Mouse (Mus musculus) stomach, embryonic 14.5 days (tissue): ENCODE measurements around the gene Lbp. TPM values are rescaled to one million over a fixed set of nuclear protein-coding genes. Genes with fewer than 3 reads are reported as not detected.
A peak's percentile ranks its signal among the peaks of the same experiment; 100 is the strongest.

Source experiments
- ATAC-seq: fragments of 200-750 bp; cut with Nextera tagmentation; 2 replicates; pipeline ENCODE4 v1.8.0; 2017; ENCODE audit warnings: low read depth, moderate TSS enrichment; ENCODE audit not compliant: insufficient number of reproducible peaks, insufficient read depth, low FRiP score
- H3K27ac ChIP-seq: fragments of 300-500 bp; sonication (generic); 2 replicates; pipeline ENCODE4 v1.5.1; 2014; ENCODE audit warnings: mild to moderate bottlenecking, low read length, moderate library complexity, mixed read lengths
- H3K27me3 ChIP-seq: fragments of 300-500 bp; sonication (generic); 2 replicates; pipeline ENCODE4 v1.6.1; 2014; ENCODE audit warnings: low read length, control low read depth, mixed read lengths; ENCODE audit not compliant: control insufficient read depth, insufficient read depth
- H3K36me3 ChIP-seq: fragments of 300-500 bp; sonication (generic); 2 replicates; pipeline ENCODE4 v1.6.1; 2014; ENCODE audit warnings: mild to moderate bottlenecking, control low read depth, low read length, moderate library complexity, mixed read lengths; ENCODE audit not compliant: control insufficient read depth, insufficient read depth
- H3K4me1 ChIP-seq: fragments of 300-500 bp; sonication (generic); 2 replicates; pipeline ENCODE4 v1.6.1; 2014; ENCODE audit warnings: low read length, control low read depth, mixed read lengths; ENCODE audit not compliant: control insufficient read depth, insufficient read depth
- H3K4me2 ChIP-seq: fragments of 300-500 bp; sonication (generic); replicated peaks from 2 replicates; pipeline ENCODE4 v1.6.1; 2014; ENCODE audit warnings: low read depth, low read length, control low read depth
- H3K4me3 ChIP-seq: fragments of 300-500 bp; sonication (generic); 2 replicates; pipeline ENCODE4 v1.5.1; 2014; ENCODE audit warnings: low read depth, low read length, control low read depth
- H3K9ac ChIP-seq: fragments of 300-500 bp; sonication (generic); replicated peaks from 2 replicates; pipeline ENCODE4 v1.6.1; 2014; ENCODE audit warnings: low read depth, mild to moderate bottlenecking, control low read depth, low read length, moderate library complexity, mixed read lengths
- H3K9me3 ChIP-seq: fragments of 300-500 bp; sonication (generic); 2 replicates; pipeline ENCODE4 v1.6.1; 2016; ENCODE audit warnings: low read depth, low read length, control low read depth; ENCODE audit not compliant: control insufficient read depth
- WGBS: fragments of 180-500 bp; shearing (Covaris S2); extraction: QIAGEN DNeasy Blood & Tissue Kit; methylation state at CpG from one replicate; pipeline ENCODE4 v1.1.7; 2014; 5-methylcytosine and 5-hydroxymethylcytosine counted together
- polyA plus RNA-seq: library from polyadenylated mRNA; unstranded; fragments of >200 nt; fragmentation: Nextera tagmentation; extraction: Ambion mirVana; gene quantifications from 2 replicates; pipeline ENCODE4 v1.2.1, GENCODE M21; 2014

The Lbp gene
- polyA plus RNA-seq, 1 experiment from 2014 or later: 3.5 TPM

GRCm38 (mm10) chr2:158343495-158343894 lies 37.2 kb downstream of the Lbp start:
- H3K27me3 ChIP-seq: no peaks in the 10 kb centered on the region
- no peaks in the 10 kb centered on the region for H3K36me3 ChIP-seq
- no peak overlapping the region for H3K9ac ChIP-seq
- H3K4me2 ChIP-seq: no peak overlapping the region
- H3K4me1 ChIP-seq: no peaks in the 10 kb centered on the region
- 79% methylated on average over 5 of the region's 5 CpGs for WGBS
- no peak overlapping the region for H3K4me3 ChIP-seq
- no peaks in the 10 kb centered on the region for H3K9me3 ChIP-seq
- no peak for ATAC-seq
- H3K27ac ChIP-seq: no peak overlapping the region

GRCm38 (mm10) chr2:158346467-158346866 lies 40.2 kb downstream of the Lbp start:
- Histone ChIP-seq H3K4me3 (no peak overlapping the region), H3K9me3 (no peaks in the 10 kb centered on the region), H3K4me2 (no peak overlapping the region), H3K27ac (no peak overlapping the region), H3K4me1 (no peaks in the 10 kb centered on the region), H3K36me3 (no peaks in the 10 kb centered on the region), H3K27me3 (no peaks in the 10 kb centered on the region), H3K9ac (no peak overlapping the region)
- no peak for ATAC-seq
- WGBS: 70% methylated on average over 6 of the region's 6 CpGs

- Histone ChIP-seq H3K27ac (no peak overlapping the region), H3K36me3 (no peaks in the 10 kb centered on the region), H3K9ac (no peak overlapping the region), H3K4me3 (no peak overlapping the region), H3K27me3 (no peaks in the 10 kb centered on the region), H3K4me2 (no peak overlapping the region), H3K9me3 (no peaks in the 10 kb centered on the region), H3K4me1 (no peaks in the 10 kb centered on the region)
- WGBS: under 1% methylated on average over 6 of the region's 6 CpGs
- no peak for ATAC-seq
Observed at GRCm38 (mm10) chr2:158347868-158348267, 41.6 kb downstream of the Lbp start.

GRCm38 (mm10) chr2:158352801-158353520 lies 46.7 kb downstream of the Lbp start:
- no peak overlapping the region for H3K4me2 ChIP-seq
- H3K9me3 ChIP-seq: no peaks in the 10 kb centered on the region
- H3K4me3 ChIP-seq: no peak overlapping the region
- no peaks in the 10 kb centered on the region for H3K27me3 ChIP-seq
- no peaks in the 10 kb centered on the region for H3K4me1 ChIP-seq
- peaks cover 34% of the 10 kb centered on the region for H3K36me3 ChIP-seq
- H3K27ac ChIP-seq: no peak overlapping the region
- no peak for ATAC-seq
- H3K9ac ChIP-seq: no peak overlapping the region
- WGBS: 73% methylated on average over 3 of the region's 3 CpGs

- Histone ChIP-seq H3K36me3 (peaks cover 50% of the 10 kb centered on the region), H3K9me3 (no peaks in the 10 kb centered on the region), H3K4me3 (no peak overlapping the region), H3K27me3 (no peaks in the 10 kb centered on the region), H3K27ac (no peak overlapping the region), H3K9ac (no peak overlapping the region), H3K4me1 (peaks cover 1% of the 10 kb centered on the region; the same call in 1 of the 2 replicates), H3K4me2 (no peak overlapping the region)
- ATAC-seq: no peak
- 78% methylated on average over 7 of the region's 7 CpGs for WGBS
Observed at GRCm38 (mm10) chr2:158354348-158355114, 48.2 kb downstream of the Lbp start.

GRCm38 (mm10) chr2:158355238-158355637 lies 48.9 kb downstream of the Lbp start:
- no peak overlapping the region for H3K9ac ChIP-seq
- H3K27ac ChIP-seq: no peak overlapping the region
- H3K4me3 ChIP-seq: no peak overlapping the region
- H3K36me3 ChIP-seq: peaks cover 57% of the 10 kb centered on the region
- no peaks in the 10 kb centered on the region for H3K27me3 ChIP-seq
- no peak overlapping the region for H3K4me2 ChIP-seq
- WGBS: 85% methylated on average over 2 of the region's 2 CpGs
- ATAC-seq: no peak
- peaks cover 8% of the 10 kb centered on the region for H3K4me1 ChIP-seq
- no peaks in the 10 kb centered on the region for H3K9me3 ChIP-seq

- H3K27me3 ChIP-seq: no peaks in the 10 kb centered on the region
- WGBS: 86% methylated on average over 5 of the region's 5 CpGs
- peaks cover 59% of the 10 kb centered on the region for H3K36me3 ChIP-seq
- ATAC-seq: no peak
- no peak overlapping the region for H3K27ac ChIP-seq
- H3K9me3 ChIP-seq: no peaks in the 10 kb centered on the region
- H3K4me1 ChIP-seq: peaks cover 11% of the 10 kb centered on the region
- no peak overlapping the region for H3K4me3 ChIP-seq
- no peak overlapping the region for H3K4me2 ChIP-seq
- no peak overlapping the region for H3K9ac ChIP-seq
Observed at GRCm38 (mm10) chr2:158356121-158356520, 49.8 kb downstream of the Lbp start.

GRCm38 (mm10) chr2:158359757-158360620 lies 53.7 kb downstream of the Lbp start:
- H3K9ac ChIP-seq: peak overlapping the region; percentile 83
- peak overlapping the region; percentile 73 for H3K4me2 ChIP-seq
- peaks cover 54% of the 10 kb centered on the region for H3K36me3 ChIP-seq
- 59% methylated on average over 12 of the region's 12 CpGs for WGBS
- peaks cover 11% of the 10 kb centered on the region for H3K4me1 ChIP-seq
- peak overlapping the region; percentile 76 for H3K4me3 ChIP-seq
- ATAC-seq: no peak
- no peaks in the 10 kb centered on the region for H3K9me3 ChIP-seq
- no peaks in the 10 kb centered on the region for H3K27me3 ChIP-seq
- H3K27ac ChIP-seq: no peak overlapping the region
